Mouse (Mus musculus) embryonic facial prominence, embryonic 11.5 days (tissue): ENCODE results near the gene Zfp384. TPM values are rescaled to one million over a fixed set of nuclear protein-coding genes. Genes with fewer than 3 reads are reported as not detected.

Experiments used
- ATAC-seq: fragments of 200-750 bp; cut with Nextera tagmentation; replicated peaks from 2 replicates; pipeline ENCODE4 v1.8.0; 2017; ENCODE audit warnings: low read depth; ENCODE audit not compliant: insufficient number of reproducible peaks, low FRiP score, low TSS enrichment
- DNase-seq: peaks from one replicate; pipeline ENCODE4 v3.0.0-alpha.2; 2015; ENCODE audit warnings: low spot score
- H3K27ac ChIP-seq: fragments of 300-500 bp; sonication (generic); replicated peaks from 2 replicates; pipeline ENCODE4 v1.5.1; 2014; ENCODE audit warnings: mild to moderate bottlenecking, low read depth, low read length, control low read depth
- H3K27me3 ChIP-seq: fragments of 300-500 bp; sonication (generic); 2 replicates; pipeline ENCODE4 v1.6.1; 2014; ENCODE audit warnings: mild to moderate bottlenecking, low read length, moderate library complexity, mixed read lengths; ENCODE audit not compliant: control insufficient read depth, insufficient read depth
- H3K36me3 ChIP-seq: fragments of 300-500 bp; sonication (generic); replicated peaks from 2 replicates; pipeline ENCODE4 v1.6.1; 2014; ENCODE audit warnings: low read depth, mild to moderate bottlenecking, low read length, moderate library complexity, mixed read lengths; ENCODE audit not compliant: control insufficient read depth, insufficient read depth
- H3K4me1 ChIP-seq: fragments of 300-500 bp; sonication (generic); 2 replicates; pipeline ENCODE4 v1.6.1; 2014; ENCODE audit warnings: low read length, mixed read lengths; ENCODE audit not compliant: control insufficient read depth, insufficient read depth
- H3K4me2 ChIP-seq: fragments of 300-500 bp; sonication (generic); 2 replicates; pipeline ENCODE4 v1.6.1; 2014; ENCODE audit warnings: low read depth, mild to moderate bottlenecking, control low read depth, low read length, moderate library complexity
- H3K4me3 ChIP-seq: fragments of 300-500 bp; sonication (generic); 2 replicates; pipeline ENCODE4 v1.5.1; 2014; ENCODE audit warnings: low read depth, low read length, control low read depth
- H3K9ac ChIP-seq: fragments of 300-500 bp; sonication (generic); replicated peaks from 2 replicates; pipeline ENCODE4 v1.6.1; 2014; ENCODE audit warnings: mild to moderate bottlenecking, control low read depth, low read length
- H3K9me3 ChIP-seq: fragments of 300-500 bp; sonication (generic); replicated peaks from 2 replicates; pipeline ENCODE4 v1.6.1; 2016; ENCODE audit warnings: mild to moderate bottlenecking, low read length, inconsistent platforms, mixed read lengths; ENCODE audit not compliant: control insufficient read depth
- WGBS: fragments of 180-500 bp; shearing (Covaris S2); extraction: QIAGEN DNeasy Blood & Tissue Kit; methylation state at CpG from one replicate; pipeline ENCODE4 v1.1.7; 2014; 5-methylcytosine and 5-hydroxymethylcytosine counted together
- polyA plus RNA-seq: library from polyadenylated mRNA; unstranded; fragments of >200 nt; fragmentation: Nextera tagmentation; extraction: Ambion mirVana; gene quantifications from 2 replicates; pipeline ENCODE4 v1.2.1, GENCODE M21; 2014

The Zfp384 gene
- polyA plus RNA-seq, 1 experiment from 2014 or later, result 7.7 TPM

GRCm38 (mm10) chr6:124992241-124992640, 16.7 kb upstream of the Zfp384 start:
- Histone ChIP-seq H3K36me3 (no peaks in the 10 kb centered on the region), H3K4me3 (no peak overlapping the region), H3K9me3 (no peaks in the 10 kb centered on the region), H3K4me1 (peaks cover 6% of the 10 kb centered on the region; the same call in 1 of the 2 replicates), H3K9ac (no peak overlapping the region), H3K27ac (no peak overlapping the region), H3K27me3 (peaks cover 27% of the 10 kb centered on the region), H3K4me2 (no peak overlapping the region)
- DNase-seq (no peak), ATAC-seq (no peak)
- 68% methylated on average over 4 of the region's 4 CpGs for WGBS

GRCm38 (mm10) chr6:124993365-124993764, 15.6 kb upstream of the Zfp384 start:
- Histone ChIP-seq H3K27ac (no peak overlapping the region), H3K9me3 (no peaks in the 10 kb centered on the region), H3K9ac (no peak overlapping the region), H3K27me3 (peaks cover 38% of the 10 kb centered on the region), H3K4me1 (peaks cover 9% of the 10 kb centered on the region; the same call in 1 of the 2 replicates), H3K4me3 (no peak overlapping the region), H3K4me2 (no peak overlapping the region), H3K36me3 (no peaks in the 10 kb centered on the region)
- DNase-seq (no peak), ATAC-seq (no peak)
- 81% methylated on average over 9 of the region's 9 CpGs for WGBS

GRCm38 (mm10) chr6:124993876-124994275, 15.1 kb upstream of the Zfp384 start:
- Histone ChIP-seq H3K27ac (no peak overlapping the region), H3K4me2 (no peak overlapping the region; the same call in 1 of the 2 replicates), H3K4me3 (no peak overlapping the region), H3K27me3 (peaks cover 43% of the 10 kb centered on the region), H3K9ac (peak overlapping the region; percentile 3; the same call in 1 of the 2 replicates), H3K9me3 (no peaks in the 10 kb centered on the region), H3K36me3 (no peaks in the 10 kb centered on the region), H3K4me1 (peaks cover 9% of the 10 kb centered on the region; the same call in 1 of the 2 replicates)
- DNase-seq (peak; percentile 41), ATAC-seq (no peak)
- 10% methylated on average over 11 of the region's 11 CpGs for WGBS

- DNase-seq (no peak), ATAC-seq (no peak)
- H3K9ac ChIP-seq, result no peak overlapping the region
- no peaks in the 10 kb centered on the region for H3K9me3 ChIP-seq
- H3K36me3 ChIP-seq, result no peaks in the 10 kb centered on the region
- H3K4me1 ChIP-seq, result peaks cover 9% of the 10 kb centered on the region; the same call in 1 of the 2 replicates
- H3K27ac ChIP-seq, result no peak overlapping the region
- H3K4me3 ChIP-seq, result no peak overlapping the region
- no peak overlapping the region for H3K4me2 ChIP-seq
- H3K27me3 ChIP-seq, result peaks cover 53% of the 10 kb centered on the region
- 86% methylated on average over 7 of the region's 7 CpGs for WGBS
Measured at GRCm38 (mm10) chr6:124995246-124995645, 13.7 kb upstream of the Zfp384 start.

- peak overlapping the region; percentile 99 for H3K4me2 ChIP-seq
- ATAC-seq, result no peak
- H3K9me3 ChIP-seq, result no peaks in the 10 kb centered on the region
- WGBS, result 42% methylated on average over 8 of the region's 8 CpGs
- peaks cover 9% of the 10 kb centered on the region; the same call in 1 of the 2 replicates for H3K4me1 ChIP-seq
- H3K27me3 ChIP-seq, result peaks cover 55% of the 10 kb centered on the region
- H3K27ac ChIP-seq, result no peak overlapping the region
- DNase-seq, result no peak
- no peak overlapping the region for H3K4me3 ChIP-seq
- no peak overlapping the region for H3K9ac ChIP-seq
- no peaks in the 10 kb centered on the region for H3K36me3 ChIP-seq
Measured at GRCm38 (mm10) chr6:124995831-124996403, 13.0 kb upstream of the Zfp384 start.

- H3K4me1 ChIP-seq, result peaks cover 9% of the 10 kb centered on the region; the same call in 1 of the 2 replicates
- H3K4me2 ChIP-seq, result peak within 1 kb of the TSS; percentile 99
- WGBS, result under 1% methylated on average over 73 of the region's 78 CpGs
- peaks cover 55% of the 10 kb centered on the region for H3K27me3 ChIP-seq
- H3K4me3 ChIP-seq, result peak within 1 kb of the TSS; percentile 60
- no peaks in the 10 kb centered on the region for H3K36me3 ChIP-seq
- no peaks in the 10 kb centered on the region for H3K9me3 ChIP-seq
- peak within 1 kb of the TSS; percentile 67 for H3K9ac ChIP-seq
- ATAC-seq, result peak; percentile 55; the same call in 1 of the 2 replicates
- peak; percentile 81 for DNase-seq
- H3K27ac ChIP-seq, result no peak within 1 kb of the TSS
Measured at GRCm38 (mm10) chr6:124996551-124997501, 12.1 kb upstream of the Zfp384 start, which contains the start of gene Pianp. Gene Pianp (plus strand): TSS chr6:124996694.

GRCm38 (mm10) chr6:124998066-124998465, 10.9 kb upstream of the Zfp384 start:
- 11% methylated on average over 8 of the region's 8 CpGs for WGBS
- H3K4me2 ChIP-seq, result no peak overlapping the region

More at GRCm38 (mm10) chr6:124998066-124998465, 10.9 kb upstream of the Zfp384 start:
- no peaks in the 10 kb centered on the region for H3K36me3 ChIP-seq
- H3K4me1 ChIP-seq, result peaks cover 9% of the 10 kb centered on the region; the same call in 1 of the 2 replicates
- ATAC-seq, result no peak
- no peak overlapping the region for H3K4me3 ChIP-seq
- H3K27me3 ChIP-seq, result peaks cover 55% of the 10 kb centered on the region
- no peak for DNase-seq
- H3K9ac ChIP-seq, result no peak overlapping the region
- no peak overlapping the region for H3K27ac ChIP-seq
- H3K9me3 ChIP-seq, result no peaks in the 10 kb centered on the region
